Mouse (Mus musculus) B cell, adult (primary cell): Measurements from ENCODE around the gene Olfr1490. TPM values are rescaled to one million over a fixed set of nuclear protein-coding genes. Genes with fewer than 3 reads are reported as not detected.

Experiments used
- total RNA-seq: library from RNA; stranded (reverse); gene quantifications from 4 replicates; pipeline ENCODE4 v1.2.4, GENCODE M21; 2023; ENCODE audit not compliant: inconsistent age

Gene Olfr1490
- total RNA-seq, result not detected in 4 replicates

DNA sequence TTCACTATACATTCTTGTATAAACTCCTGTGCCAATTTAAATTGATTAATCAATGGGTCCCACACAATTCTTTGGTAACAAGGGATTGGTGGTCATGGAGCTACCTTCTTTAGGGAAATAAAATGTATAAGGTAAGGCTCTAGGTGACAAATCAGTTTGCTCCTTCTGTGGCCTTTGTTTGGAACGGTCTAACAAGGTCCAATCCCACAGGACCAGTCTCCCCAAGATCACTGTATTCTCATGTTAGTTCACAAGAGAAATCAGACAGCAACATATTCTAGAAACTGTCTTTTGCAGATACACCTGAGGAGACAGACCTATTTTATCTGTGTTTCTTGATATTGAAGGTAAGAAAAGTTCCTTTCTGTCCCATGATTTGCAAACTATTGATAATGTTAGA is at the start of gene Olfr1490:
Olfr1490 (plus strand) TSS at position 301 of the 400 bp plus-strand sequence.

DNA sequence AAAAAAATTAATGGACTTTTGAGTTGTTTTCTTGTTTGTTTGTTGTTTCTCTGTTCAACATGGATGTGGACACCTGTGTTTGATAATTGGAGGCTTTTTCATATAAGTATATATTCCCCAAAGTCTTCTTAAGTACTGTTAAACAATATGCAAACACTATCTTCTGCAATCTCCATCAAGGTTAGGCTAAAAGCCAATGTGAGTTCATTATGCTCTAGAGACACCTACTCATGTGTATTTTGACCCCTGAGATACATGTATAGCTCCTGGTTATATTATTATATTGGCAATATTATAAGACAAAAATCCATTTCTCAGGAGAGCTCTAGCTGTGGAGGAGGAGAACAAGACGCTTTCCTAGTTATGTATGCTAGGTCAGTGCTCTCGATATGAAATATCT is 33.8 kb upstream of the Olfr1490 start, which contains the start of gene Olfr1487:
Olfr1487 (plus strand) TSS at position 301 of the 400 bp plus-strand sequence.

DNA sequence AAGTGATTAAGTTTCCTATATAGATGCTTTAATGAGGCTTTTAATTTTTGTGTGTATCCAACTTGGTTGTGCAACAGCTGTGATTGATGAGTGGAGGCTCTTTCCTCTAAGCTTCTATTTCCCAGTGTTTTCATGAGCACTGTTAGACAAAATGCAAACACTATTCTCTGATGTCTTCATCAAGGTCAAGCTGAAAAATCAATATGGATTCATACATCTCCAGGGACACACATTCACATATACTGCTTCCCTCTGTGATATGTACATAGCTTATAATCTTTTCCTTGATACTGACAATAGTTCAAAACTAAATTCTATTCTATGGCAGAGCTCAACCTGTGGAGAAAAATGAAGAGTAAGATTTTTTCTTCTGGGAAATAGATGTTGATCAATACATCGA is 19.6 kb upstream of the Olfr1490 start, which contains the start of gene Olfr1489:
Olfr1489 (plus strand) TSS at position 301 of the 400 bp plus-strand sequence.

DNA sequence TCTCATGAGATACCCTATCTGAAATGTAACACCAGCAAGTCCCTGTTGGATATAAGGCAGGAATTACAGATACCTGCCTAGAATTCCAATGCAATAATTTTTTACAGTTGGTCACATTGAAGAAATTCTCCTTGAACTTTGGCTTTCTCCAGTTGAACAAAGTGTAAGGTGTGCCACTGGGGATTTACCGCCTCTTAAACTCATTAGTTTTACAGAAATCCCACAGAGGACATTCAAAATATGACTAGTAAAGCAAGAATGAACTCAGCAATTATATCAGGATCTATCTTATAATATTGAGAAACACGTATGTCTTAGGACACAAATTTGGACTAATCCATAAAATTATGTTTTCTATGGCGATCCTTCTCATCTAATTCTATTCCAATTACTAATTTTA is 46.1 kb downstream of the Olfr1490 start, which contains the start of gene Olfr1491:
Olfr1491 (plus strand) TSS at position 301 of the 400 bp plus-strand sequence.

Other genes starting within 250 kb of the Olfr1490 start
- not detected in 4 replicates for gene Olfr1469, start 243.2 kb upstream of the Olfr1490 start, total RNA-seq
- gene Olfr1471, start 207.7 kb upstream of the Olfr1490 start, total RNA-seq, result not detected in 4 replicates
- not detected in 4 replicates for gene Olfr1472, start 195.0 kb upstream of the Olfr1490 start, total RNA-seq
- not detected in 4 replicates for gene Olfr1474, start 181.5 kb upstream of the Olfr1490 start, total RNA-seq
- gene Olfr1475, start 170.9 kb upstream of the Olfr1490 start, total RNA-seq, result not detected in 4 replicates
- not detected in 4 replicates for gene Olfr1477, start 150.5 kb upstream of the Olfr1490 start, total RNA-seq
- gene Olfr1480, start 123.2 kb upstream of the Olfr1490 start, total RNA-seq, result not detected in 4 replicates
- not detected in 4 replicates for gene Olfr1484, start 67.6 kb upstream of the Olfr1490 start, total RNA-seq
- not detected in 4 replicates for gene Olfr1487, start 33.7 kb upstream of the Olfr1490 start, total RNA-seq
- not detected in 4 replicates for gene Olfr1489, start 19.5 kb upstream of the Olfr1490 start, total RNA-seq
- gene Olfr1491, start 46.2 kb downstream of the Olfr1490 start, total RNA-seq, result not detected in 4 replicates
- not detected in 4 replicates for gene Olfr1493-ps1, start 72.2 kb downstream of the Olfr1490 start, total RNA-seq
- gene Olfr1494, start 88.6 kb downstream of the Olfr1490 start, total RNA-seq, result not detected in 4 replicates
- not detected in 4 replicates for gene Olfr1495, start 113.5 kb downstream of the Olfr1490 start, total RNA-seq
- not detected in 4 replicates for gene Olfr1496, start 126.8 kb downstream of the Olfr1490 start, total RNA-seq
- gene Olfr1497, start 147.1 kb downstream of the Olfr1490 start, total RNA-seq, result not detected in 4 replicates
- gene Olfr1499, start 168.4 kb downstream of the Olfr1490 start, total RNA-seq, result not detected in 4 replicates
- not detected in 4 replicates for gene Olfr1500, start 179.4 kb downstream of the Olfr1490 start, total RNA-seq
- gene Olfr1501, start 199.6 kb downstream of the Olfr1490 start, total RNA-seq, result not detected in 4 replicates
- gene Olfr1502, start 210.7 kb downstream of the Olfr1490 start, total RNA-seq, result not detected in 4 replicates
- gene Olfr1504, start 246.8 kb downstream of the Olfr1490 start, total RNA-seq, result not detected in 4 replicates